Mouse (Mus musculus): ENCODE measurements around the gene Tgm7. TPM values are rescaled to one million over a fixed set of nuclear protein-coding genes. Genes with fewer than 3 reads are reported as not detected.

Tgm7 gene
- total RNA-seq, 2 experiments from 2014 or later = not detected

GRCm38 (mm10) chr2:121085480-121086185 lies 24.0 kb downstream of the Tgm7 start, which contains the start of gene Tgm5:
Tgm5 (minus strand) TSS chr2:121085841.
- intact Hi-C loops (cut with DNase I) = no loop called here
- DNase-seq = no peak

DNA sequence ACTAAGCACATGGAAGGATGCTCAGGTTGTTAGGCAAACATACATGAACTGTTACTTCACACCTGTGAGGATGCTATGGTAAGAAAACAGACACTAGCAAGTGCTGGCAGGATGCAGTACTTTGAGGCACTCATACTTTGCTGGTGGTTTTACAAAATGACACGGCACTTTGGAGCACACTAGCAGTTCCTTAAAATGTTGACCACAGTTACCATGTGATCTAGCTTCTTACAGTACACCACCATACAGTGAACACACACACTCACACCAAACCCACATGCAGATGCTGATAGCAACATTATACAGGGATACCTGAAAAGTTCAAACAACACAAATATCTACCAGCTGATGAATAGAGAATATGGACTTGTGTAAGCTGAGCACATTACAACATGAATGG lies 27.0 kb downstream of the Tgm7 start:
- intact Hi-C loops (cut with DNase I) = no loop called here
- no peak for DNase-seq

- intact Hi-C loops (cut with DNase I) = no loop called here
- DNase-seq = no peak
Measured at GRCm38 (mm10) chr2:121074747-121075146, 34.8 kb downstream of the Tgm7 start.

- no peak for DNase-seq
- intact Hi-C loops (cut with DNase I) = no loop called here
Measured at GRCm38 (mm10) chr2:121071871-121072270, 37.7 kb downstream of the Tgm7 start.

DNA sequence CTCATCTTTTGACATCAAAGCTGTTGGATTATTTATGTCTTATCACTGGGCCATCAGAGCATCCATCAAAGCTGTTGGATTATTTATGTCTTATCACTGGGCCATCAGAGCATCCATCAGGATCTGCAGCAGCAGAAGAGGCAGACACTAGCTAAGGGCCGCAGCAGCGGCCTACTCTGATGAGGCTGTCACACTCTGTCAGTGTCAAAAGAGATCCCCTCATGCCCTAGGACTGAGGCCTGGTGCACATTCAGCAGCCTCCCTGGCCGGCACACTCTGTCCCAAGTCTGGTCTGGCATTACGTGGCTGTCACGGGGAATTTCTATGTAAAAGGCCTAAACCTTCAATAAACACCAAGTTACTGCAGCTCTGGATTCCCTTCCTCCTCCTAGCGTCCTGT lies 40.1 kb downstream of the Tgm7 start:
- intact Hi-C loops (cut with DNase I) = no loop called here
- no peak for DNase-seq

DNA sequence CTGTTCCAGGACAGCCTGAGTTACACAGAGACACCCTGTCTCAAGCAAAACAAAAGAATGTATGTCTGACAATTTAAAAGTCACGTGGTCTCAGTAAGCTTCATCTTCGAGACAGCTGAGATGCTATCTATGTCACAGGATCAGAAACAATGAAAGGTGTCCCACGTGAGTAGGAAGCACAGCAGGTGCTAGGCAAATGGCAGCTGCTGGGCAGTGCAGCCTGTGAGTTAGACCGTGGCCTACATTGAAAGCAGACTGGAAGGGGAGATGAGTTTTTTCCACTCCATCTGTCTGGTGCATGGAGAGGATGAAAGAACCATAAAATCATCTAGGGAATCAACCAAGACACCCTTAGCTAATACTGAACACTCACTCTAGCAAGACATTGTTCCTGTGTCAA lies 42.5 kb downstream of the Tgm7 start:
- intact Hi-C loops (cut with DNase I) = no loop called here
- no peak for DNase-seq

DNA sequence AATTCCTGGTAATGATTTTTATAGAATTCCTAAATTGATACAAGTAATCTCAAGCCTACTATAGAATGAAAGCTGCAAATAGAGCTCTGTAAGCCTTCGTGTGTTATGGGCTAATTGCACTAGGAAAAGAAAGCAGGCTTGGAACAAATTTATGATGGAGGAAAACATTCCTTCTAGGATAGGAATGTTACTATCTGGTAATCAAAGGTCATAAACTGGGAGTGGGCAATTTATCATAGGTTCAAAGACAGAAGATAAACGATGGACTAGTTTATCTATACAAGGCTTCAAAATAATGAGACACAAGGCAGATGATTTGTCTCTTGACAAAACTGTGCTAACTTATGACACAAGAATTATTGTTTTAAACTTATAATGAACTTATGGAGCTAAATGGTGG lies 48.3 kb downstream of the Tgm7 start:
- DNase-seq = no peak
- intact Hi-C loops (cut with DNase I) = no loop called here

- intact Hi-C loops (cut with DNase I) = no loop called here
- DNase-seq = no peak
Measured at GRCm38 (mm10) chr2:121057997-121058396, 51.6 kb downstream of the Tgm7 start.

- DNase-seq = no peak
- intact Hi-C loops (cut with DNase I) = no loop called here
Measured at GRCm38 (mm10) chr2:121055915-121056314, 53.7 kb downstream of the Tgm7 start.

DNA sequence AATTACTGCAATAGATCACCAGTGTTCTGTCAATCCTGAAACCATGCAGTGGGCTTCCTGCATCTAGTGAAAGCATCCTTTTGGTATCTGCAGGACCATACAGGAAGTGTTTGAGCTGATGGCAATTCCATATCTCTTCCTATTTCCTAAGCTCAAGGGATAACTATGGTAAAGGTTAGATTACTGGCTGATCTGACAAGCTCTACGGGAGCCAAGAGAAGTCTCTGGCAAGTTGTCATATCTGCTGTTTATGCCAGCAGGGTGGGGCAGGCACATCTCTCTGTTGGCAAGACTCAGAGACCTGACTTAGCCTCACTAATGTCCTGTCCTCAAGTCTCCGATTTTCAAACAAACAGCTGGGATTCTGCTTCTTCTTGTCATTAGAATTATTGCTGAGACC lies 55.5 kb downstream of the Tgm7 start:
- intact Hi-C loops (cut with DNase I) = no loop called here
- DNase-seq = no peak

- DNase-seq = no peak
- intact Hi-C loops (cut with DNase I) = no loop called here
Measured at GRCm38 (mm10) chr2:121052176-121052575, 57.4 kb downstream of the Tgm7 start.

- no peak for DNase-seq
- intact Hi-C loops (cut with DNase I) = no loop called here
Measured at GRCm38 (mm10) chr2:121045653-121046052, 63.9 kb downstream of the Tgm7 start.

Other genes starting within 250 kb of the Tgm7 start
- 10 to 100 TPM; 22.6 to 23.5 TPM for gene Ubr1, start 139.1 kb downstream of the Tgm7 start, total RNA-seq (2021)
- gene Tmem62, start 132.8 kb downstream of the Tgm7 start, total RNA-seq (2021) = 1 to 10 TPM; 4.4 to 4.9 TPM
- gene Ccndbp1, start 101.4 kb downstream of the Tgm7 start, total RNA-seq (2021) = 10 to 100 TPM; 29.9 to 33.8 TPM
- under 1 TPM; 0.11 to 0.46 TPM for gene Epb42, start 72.7 kb downstream of the Tgm7 start, total RNA-seq (2021)
- gene Tgm5, start 24.0 kb downstream of the Tgm7 start, total RNA-seq (2021) = not detected
- gene Adal, start 30.6 kb upstream of the Tgm7 start, total RNA-seq (2021) = 1 to 10 TPM; 7.8 to 8.3 TPM
- 10 to 100 TPM in 1 of 2 experiments, 1 to 10 TPM in 1; 8.9 to 11.7 TPM for gene Lcmt2, start 30.9 kb upstream of the Tgm7 start, total RNA-seq (2021)
- 10 to 100 TPM; 15.7 to 16.3 TPM for gene Tubgcp4, start 60.9 kb upstream of the Tgm7 start, total RNA-seq (2021)
- gene Zscan29, start 61.3 kb upstream of the Tgm7 start, total RNA-seq (2021) = 1 to 10 TPM; 6.7 to 6.9 TPM
- gene Trp53bp1, start 161.6 kb upstream of the Tgm7 start, total RNA-seq (2021) = 10 to 100 TPM; 32.8 to 34.7 TPM
- 1 to 10 TPM; 3.9 to 4.4 TPM for gene Map1a, start 179.8 kb upstream of the Tgm7 start, total RNA-seq (2021)
- gene Ppip5k1, start 245.6 kb upstream of the Tgm7 start, total RNA-seq (2021) = 10 to 100 TPM; 62.6 to 68.2 TPM
- 1 to 10 TPM; 1.5 to 1.9 TPM for gene Ckmt1, start 247.9 kb upstream of the Tgm7 start, total RNA-seq (2021)